Mouse (Mus musculus) C2C12 (cell line): ENCODE measurements around the gene Arl6ip1. TPM values are rescaled to one million over a fixed set of nuclear protein-coding genes. Genes with fewer than 3 reads are reported as not detected.
"Not testable (repeated sequence)": the region's sequence is repeated elsewhere in the genome, so short reads cannot be mapped to it uniquely, and the experiment has no call there.

Experiments
- H3K27me3 ChIP-seq: one replicate; pipeline ENCODE4 v1.6.1; 2011; ENCODE audit not compliant: control insufficient read depth, insufficient read depth, insufficient read length
- H3K36me3 ChIP-seq: one replicate; pipeline ENCODE4 v1.6.1; 2011; ENCODE audit not compliant: control insufficient read depth, insufficient read depth
- H3K4me3 ChIP-seq: one replicate; pipeline ENCODE4 v1.5.1; 2011; ENCODE audit warnings: mild to moderate bottlenecking, control low read depth; ENCODE audit not compliant: poor library complexity, insufficient read depth, severe bottlenecking
- H3K79me2 ChIP-seq: one replicate; pipeline ENCODE4 v1.6.1; 2011; ENCODE audit not compliant: control insufficient read depth, insufficient read depth
- H3K79me3 ChIP-seq: one replicate; pipeline ENCODE4 v1.6.1; 2011; ENCODE audit warnings: low read depth, control low read depth
- H3ac ChIP-seq: one replicate; pipeline ENCODE3; 2011; ENCODE audit warnings: low read depth; ENCODE audit not compliant: control insufficient read depth, insufficient read length
- CEBPB ChIP-seq: IDR thresholded peaks from one replicate; pipeline ENCODE4 v1.6.1; 2011; ENCODE audit warnings: low read depth, mild to moderate bottlenecking, control low read depth, moderate library complexity
- CTCF ChIP-seq: IDR thresholded peaks from one replicate; pipeline ENCODE4 v1.5.1; 2011; ENCODE audit not compliant: control insufficient read depth, insufficient read depth, insufficient read length
- FOSL1 ChIP-seq: IDR thresholded peaks from one replicate; pipeline ENCODE4 v1.8.0; 2011; ENCODE audit warnings: mild to moderate bottlenecking, low read length; ENCODE audit not compliant: poor library complexity, insufficient read depth, severe bottlenecking
- MAX ChIP-seq: IDR thresholded peaks from one replicate; pipeline ENCODE4 v1.6.1; 2011; ENCODE audit warnings: mild to moderate bottlenecking, control low read depth
- MYOD1 ChIP-seq: IDR thresholded peaks from one replicate; pipeline ENCODE4 v1.6.1; 2011; ENCODE audit warnings: low read depth; ENCODE audit not compliant: control insufficient read depth, insufficient read length
- MYOG ChIP-seq: IDR thresholded peaks from one replicate; pipeline ENCODE4 v1.6.1; 2011; ENCODE audit not compliant: control insufficient read depth, insufficient read length; ENCODE audit errors: extremely low read depth
- USF1 ChIP-seq: IDR thresholded peaks from one replicate; pipeline ENCODE4 v1.6.1; 2011; ENCODE audit warnings: low read depth, mild to moderate bottlenecking, control low read depth, moderate library complexity
- long read RNA-seq, 2 experiments: library from polyadenylated mRNA; unstranded; transcript quantifications; one replicate each; pipeline ENCODE4 v2.0.0; 2019 to 2020
- polyA plus RNA-seq: library from polyadenylated mRNA; unstranded; fragments of >200 nt; fragmentation: generic; extraction: Trizol; gene quantifications from one replicate; pipeline ENCODE4 v1.2.1, GENCODE M21; 2012; ENCODE audit warnings: missing spikeins

Arl6ip1 gene
- polyA plus RNA-seq: 257 TPM
- long read RNA-seq, experiment 1, transcript Arl6ip1-201 (6 exons, 2,171 nt): major isoform, 88 of 104 reads
- long read RNA-seq, experiment 1, partial matches to known transcripts: 7 of 104 reads
- long read RNA-seq, experiment 1, other reads (novel, unspliced or antisense): 8 of 104 reads
- long read RNA-seq, experiment 2, transcript Arl6ip1-201 (6 exons, 2,171 nt): major isoform, 376 of 391 reads
- long read RNA-seq, experiment 2, partial matches to known transcripts: 2 of 391 reads
- long read RNA-seq, experiment 2, other reads (novel, unspliced or antisense): 9 of 391 reads

DNA sequence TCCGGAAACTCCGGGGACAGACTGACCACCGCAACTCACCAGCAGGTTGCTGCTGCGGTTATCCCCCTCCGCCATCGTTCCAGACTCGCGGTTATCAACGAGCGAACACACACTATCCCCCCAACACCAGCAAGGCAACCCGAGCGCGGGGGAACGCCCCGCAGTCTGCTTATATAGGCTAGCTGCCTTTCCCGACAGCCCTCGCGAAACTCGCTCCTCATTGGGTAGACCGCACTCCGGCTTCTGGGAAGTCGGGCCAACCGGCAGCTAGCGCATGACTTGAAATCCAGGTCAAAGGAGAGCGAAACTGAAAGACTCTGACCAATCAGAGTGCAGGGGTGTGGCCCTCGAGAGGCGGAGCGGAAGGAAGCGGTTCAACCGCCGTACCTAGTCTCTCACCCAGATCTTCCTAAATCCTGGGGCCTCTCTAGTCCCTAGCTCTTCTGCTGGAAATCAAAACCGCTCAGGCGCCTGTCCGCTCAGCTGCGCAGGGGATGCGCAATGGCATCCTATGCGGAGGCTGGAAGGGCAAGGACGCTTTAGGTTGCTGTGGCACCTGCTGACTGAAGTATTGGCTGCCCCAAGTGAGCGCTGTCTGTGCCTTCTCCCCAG lies at the start of gene Arl6ip1:
Arl6ip1 (minus strand) TSS at position 233 of the 612 bp plus-strand sequence.
- no peak for TF ChIP-seq USF1
- TF ChIP-seq CTCF: no peak
- no peak for TF ChIP-seq FOSL1
- no peak for TF ChIP-seq MYOD1
- TF ChIP-seq CEBPB: no peak
- no peak for TF ChIP-seq MAX
- TF ChIP-seq MYOG: no peak
- no peaks in the 10 kb centered on the region for H3K27me3 ChIP-seq
- peak within 1 kb of the TSS; percentile 63 for H3K4me3 ChIP-seq
- H3K79me2 ChIP-seq: peaks cover 44% of the 10 kb centered on the region
- peak within 1 kb of the TSS; percentile 78 for H3ac ChIP-seq
- H3K79me3 ChIP-seq: peaks cover 35% of the 10 kb centered on the region
- H3K36me3 ChIP-seq: peaks cover 14% of the 10 kb centered on the region

- TF ChIP-seq CTCF (no peak), CEBPB (no peak), MYOD1 (no peak), MAX (no peak), FOSL1 (no peak), USF1 (no peak), MYOG (no peak)
- no peaks in the 10 kb centered on the region for H3K27me3 ChIP-seq
- H3K79me2 ChIP-seq: no peaks in the 10 kb centered on the region
- H3K36me3 ChIP-seq: peaks cover 73% of the 10 kb centered on the region
- no peak overlapping the region for H3K4me3 ChIP-seq
- no peak overlapping the region for H3ac ChIP-seq
- H3K79me3 ChIP-seq: no peaks in the 10 kb centered on the region
Observed at GRCm38 (mm10) chr7:118175821-118176355, 46.4 kb upstream of the Arl6ip1 start.

GRCm38 (mm10) chr7:118170125-118170524 lies 40.7 kb upstream of the Arl6ip1 start:
- not testable (repeated sequence) for H3ac ChIP-seq, H3K79me2 ChIP-seq, H3K4me3 ChIP-seq, H3K27me3 ChIP-seq, H3K79me3 ChIP-seq
- peaks cover 75% of the 10 kb centered on the region for H3K36me3 ChIP-seq

DNA sequence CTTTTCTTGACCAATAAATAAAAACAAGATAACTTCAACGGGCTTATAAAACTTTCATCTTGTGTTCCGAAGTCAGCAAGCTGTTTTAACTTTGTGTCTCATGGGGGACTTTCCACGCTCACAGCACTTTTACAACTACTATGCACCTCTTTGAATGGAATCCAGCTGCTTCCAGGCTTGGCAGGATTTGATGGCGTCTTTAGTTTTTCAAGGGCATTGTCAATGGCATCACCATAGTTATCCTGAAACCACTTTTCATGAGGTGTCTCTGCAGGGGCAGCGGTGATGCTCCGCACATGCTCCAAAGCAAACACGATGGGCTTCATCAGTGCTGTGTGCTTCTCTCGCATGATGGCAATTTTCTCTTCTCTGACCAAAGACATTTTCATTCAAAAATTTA lies 33.5 kb upstream of the Arl6ip1 start:
- Histone ChIP-seq H3K4me3 (no peak overlapping the region), H3ac (no peak overlapping the region), H3K79me2 (no peaks in the 10 kb centered on the region), H3K36me3 (peaks cover 70% of the 10 kb centered on the region), H3K27me3 (no peaks in the 10 kb centered on the region), H3K79me3 (no peaks in the 10 kb centered on the region)
- TF ChIP-seq MYOG: no peak
- no peak for TF ChIP-seq USF1
- no peak for TF ChIP-seq FOSL1
- TF ChIP-seq CEBPB: no peak
- TF ChIP-seq MAX: no peak
- no peak for TF ChIP-seq MYOD1

GRCm38 (mm10) chr7:118160121-118160520 lies 30.7 kb upstream of the Arl6ip1 start:
- H3K36me3 ChIP-seq: peaks cover 62% of the 10 kb centered on the region
- no peak overlapping the region for H3K4me3 ChIP-seq
- no peaks in the 10 kb centered on the region for H3K79me2 ChIP-seq
- TF ChIP-seq MYOG (no peak), MAX (no peak), MYOD1 (no peak), USF1 (no peak), CTCF (no peak), CEBPB (no peak), FOSL1 (no peak)
- H3K79me3 ChIP-seq: no peaks in the 10 kb centered on the region
- no peak overlapping the region for H3ac ChIP-seq
- H3K27me3 ChIP-seq: no peaks in the 10 kb centered on the region

- H3K79me3 ChIP-seq: no peaks in the 10 kb centered on the region
- TF ChIP-seq MYOD1: no peak
- TF ChIP-seq MAX: no peak
- TF ChIP-seq USF1: no peak
- no peak for TF ChIP-seq CEBPB
- TF ChIP-seq MYOG: no peak
- TF ChIP-seq FOSL1: no peak
- no peak for TF ChIP-seq CTCF
- H3K27me3 ChIP-seq: no peaks in the 10 kb centered on the region
- peaks cover 77% of the 10 kb centered on the region for H3K36me3 ChIP-seq
- H3K4me3 ChIP-seq: no peak overlapping the region
- no peaks in the 10 kb centered on the region for H3K79me2 ChIP-seq
- no peak overlapping the region for H3ac ChIP-seq
Observed at GRCm38 (mm10) chr7:118156461-118156860, 27.0 kb upstream of the Arl6ip1 start.
